Mouse (Mus musculus): Measurements from ENCODE around the gene Prpsap2.

- TF ChIP-seq CTCF (IDR thresholded peaks at IDR 0.05) (no peak), POLR2A (IDR thresholded peaks at IDR 0.05; ENCODE audit: insufficient read depth, low read depth, low read length) (no peak)
Observed at GRCm38 (mm10) chr11:61713157-61713855, 48.6 kb downstream of the Prpsap2 start.

All from heart, adult 2 months (tissue).